8 mouse cellular contexts compared by ENCODE assay signal in genomic region chr5:126671156-126671555, GRCm38 (mm10).
DNase-seq lines count a peak whose midpoint lies in the region.

No protein-coding gene starts in this region.

- peak; percentile 31 for DNase-seq in gastrocnemius, postnatal 10 days
- no peak for DNase-seq in gastrocnemius, adult 18-20 months (ENCODE audit: low spot score)
- DNase-seq in urinary bladder, postnatal 14 days (ENCODE audit: low spot score) = peak; percentile 22
- DNase-seq in urinary bladder, postnatal 10 days (ENCODE audit: low spot score) = no peak
- DNase-seq in embryo, embryonic 11.5 days (ENCODE audit: low read depth, low spot score) = peak; percentile 23
- DNase-seq in layer of hippocampus, postnatal 36 days = peak; percentile 11 to 18
- no peak for DNase-seq in yolk sac, embryonic 10.5 days (ENCODE audit: low spot score)
- no peak for DNase-seq in heart, postnatal 25 days (ENCODE audit: low spot score)

- intact Hi-C loops in heart, postnatal 25 days (cut with DNase I) = no loop called here

Comparison
In these comparisons a context has a peak if more than half of its experiments do, and no peak if none do; other contexts are left out.
1. DNase-seq: peak in gastrocnemius, postnatal 10 days (single experiment), urinary bladder, postnatal 14 days (single experiment), embryo, embryonic 11.5 days (single experiment) and layer of hippocampus, postnatal 36 days (2 of 2); none in gastrocnemius, adult 18-20 months (single experiment), urinary bladder, postnatal 10 days (single experiment), yolk sac, embryonic 10.5 days (single experiment) and heart, postnatal 25 days (single experiment).